Mouse (Mus musculus) MEL (cell line): ENCODE measurements around the gene Ghr. TPM values are rescaled to one million over a fixed set of nuclear protein-coding genes. Genes with fewer than 3 reads are reported as not detected.

ENCODE experiments used
- DNase-seq: peaks from one replicate; pipeline ENCODE4 v3.0.0; 2011; ENCODE audit warnings: low read depth, low spot score
- H3K27ac ChIP-seq: 2 replicates; pipeline ENCODE4 v1.5.1; 2012; ENCODE audit warnings: low read depth, mild to moderate bottlenecking, control low read depth, low read length, moderate library complexity; ENCODE audit not compliant: control insufficient read depth
- H3K27me3 ChIP-seq, 2 experiments: fragments of 150-350 bp in 1 of 2; sonication (generic) in 1 of 2; 2 replicates each; pipeline ENCODE4 v1.6.1; 2012; ENCODE audit warnings: low read length in 2 of 2, mild to moderate bottlenecking in 2 of 2, improper control_type of control experiment in 1 of 2, moderate library complexity in 1 of 2; ENCODE audit not compliant: insufficient read depth in 2 of 2, control insufficient read depth in 1 of 2
- H3K36me3 ChIP-seq, 2 experiments: 2 replicates each; pipeline ENCODE4 v1.6.1; 2012 to 2014; ENCODE audit warnings: low read length in 2 of 2, improper control_type of control experiment in 1 of 2, inconsistent platforms in 1 of 2, mild to moderate bottlenecking in 1 of 2; ENCODE audit not compliant: insufficient read depth in 2 of 2, control insufficient read depth in 1 of 2
- H3K4me1 ChIP-seq, 2 experiments: fragments of 150-350 bp in 1 of 2; sonication (generic) in 1 of 2; 2 replicates each; pipeline ENCODE4 v1.6.1; 2012; ENCODE audit warnings: low read length in 2 of 2, improper control_type of control experiment in 1 of 2, mild to moderate bottlenecking in 1 of 2; ENCODE audit not compliant: insufficient read depth in 2 of 2, control insufficient read depth in 1 of 2
- H3K4me3 ChIP-seq, 2 experiments: fragments of 150-350 bp in 1 of 2; sonication (generic) in 1 of 2; 2 replicates each; pipeline ENCODE4 v1.5.1; 2012; ENCODE audit warnings: low read depth in 2 of 2, low read length in 2 of 2, mild to moderate bottlenecking in 2 of 2, moderate library complexity in 2 of 2, control low read depth in 1 of 2, improper control_type of control experiment in 1 of 2; ENCODE audit not compliant: control insufficient read depth in 1 of 2, insufficient read depth in 1 of 2
- H3K79me2 ChIP-seq: 2 replicates; pipeline ENCODE4 v1.6.1; 2012; ENCODE audit warnings: mild to moderate bottlenecking, low read length, moderate library complexity; ENCODE audit not compliant: control insufficient read depth, poor library complexity, insufficient read depth
- H3K9ac ChIP-seq: 2 replicates; pipeline ENCODE4 v1.6.1; 2012; ENCODE audit warnings: low read depth, mild to moderate bottlenecking, control low read depth, low read length, moderate library complexity; ENCODE audit not compliant: control insufficient read depth, poor library complexity, severe bottlenecking
- H3K9me3 ChIP-seq: fragments of 150-350 bp; sonication (generic); replicated peaks from 2 replicates; pipeline ENCODE4 v1.6.1; 2012; ENCODE audit warnings: mild to moderate bottlenecking, low read length, improper control_type of control experiment, moderate library complexity; ENCODE audit not compliant: insufficient read depth
- CHD1 ChIP-seq: IDR thresholded peaks from 2 replicates; pipeline ENCODE4 v1.6.1; 2012; ENCODE audit warnings: low read depth, mild to moderate bottlenecking, inconsistent platforms, low read length, improper control_type of control experiment
- CHD2 ChIP-seq: IDR thresholded peaks from 2 replicates; pipeline ENCODE4 v1.6.1; 2011; ENCODE audit warnings: low read length, improper control_type of control experiment
- CTCF ChIP-seq, 3 experiments: IDR thresholded peaks in 2 of 3; conservative IDR thresholded peaks in 1 of 3; 2 replicates each; pipeline ENCODE4 v1.5.1; 2011 to 2012; ENCODE audit warnings: low read length in 3 of 3, low read depth in 2 of 3, mild to moderate bottlenecking in 2 of 3, improper control_type of control experiment in 1 of 3, inconsistent platforms in 1 of 3, mixed read lengths in 1 of 3, moderate library complexity in 1 of 3; ENCODE audit not compliant: control insufficient read depth in 1 of 3, insufficient read depth in 1 of 3, poor library complexity in 1 of 3, severe bottlenecking in 1 of 3
- KAT2A ChIP-seq: conservative IDR thresholded peaks from 2 replicates; pipeline ENCODE4 v1.6.1; 2012; ENCODE audit warnings: low read depth, low read length, improper control_type of control experiment, inconsistent platforms
- MAFK ChIP-seq: IDR thresholded peaks from 2 replicates; pipeline ENCODE4 v1.6.1; 2011; ENCODE audit warnings: low read depth, mild to moderate bottlenecking, low read length, improper control_type of control experiment, borderline replicate concordance
- MAX ChIP-seq: IDR thresholded peaks from 2 replicates; pipeline ENCODE4 v1.6.1; 2011; ENCODE audit warnings: low read length, improper control_type of control experiment
- MXI1 ChIP-seq: IDR thresholded peaks from 2 replicates; pipeline ENCODE4 v1.6.1; 2011; ENCODE audit warnings: mild to moderate bottlenecking, low read depth, low read length, improper control_type of control experiment
- MYC ChIP-seq: IDR thresholded peaks from 2 replicates; pipeline ENCODE4 v1.6.1; 2011; ENCODE audit warnings: low read depth, mild to moderate bottlenecking, low read length, improper control_type of control experiment, moderate library complexity
- NELFE ChIP-seq: IDR thresholded peaks from 2 replicates; pipeline ENCODE4 v1.6.1; 2011; ENCODE audit warnings: low read depth, low read length, improper control_type of control experiment
- POLR2AphosphoS2 ChIP-seq: IDR thresholded peaks from 2 replicates; pipeline ENCODE4 v1.6.1; 2011; ENCODE audit warnings: low read length, improper control_type of control experiment
- RCOR1 ChIP-seq: IDR thresholded peaks from 2 replicates; pipeline ENCODE4 v1.6.1; 2012; ENCODE audit warnings: low read depth, mild to moderate bottlenecking, inconsistent platforms, low read length, improper control_type of control experiment
- TBP ChIP-seq: IDR thresholded peaks from 2 replicates; pipeline ENCODE4 v1.8.0; 2011; ENCODE audit warnings: low read depth, low read length, improper control_type of control experiment
- TCF12 ChIP-seq: IDR thresholded peaks from 2 replicates; pipeline ENCODE4 v1.6.1; 2014; ENCODE audit warnings: low read depth, mild to moderate bottlenecking, inconsistent platforms, low read length, improper control_type of control experiment, moderate library complexity
- UBTF ChIP-seq: IDR thresholded peaks from 2 replicates; pipeline ENCODE4 v1.6.1; 2012; ENCODE audit warnings: low read depth, mild to moderate bottlenecking, inconsistent platforms, low read length, improper control_type of control experiment, moderate library complexity, borderline replicate concordance; ENCODE audit not compliant: insufficient read depth
- ZKSCAN1 ChIP-seq: IDR thresholded peaks from 2 replicates; pipeline ENCODE4 v1.6.1; 2012; ENCODE audit warnings: low read depth, mild to moderate bottlenecking, inconsistent platforms, low read length, improper control_type of control experiment, moderate library complexity
- ZNF384 ChIP-seq: IDR thresholded peaks from 2 replicates; pipeline ENCODE4 v1.6.1; 2012; ENCODE audit warnings: low read depth, mild to moderate bottlenecking, inconsistent platforms, low read length, improper control_type of control experiment
- polyA plus RNA-seq, 2 experiments: library from polyadenylated mRNA; stranded (reverse) in 1 of 2; unstranded in 1 of 2; fragments of >175 nt in 1 of 2; fragments of >200 nt in 1 of 2; gene quantifications; 2 replicates each; pipeline versions ENCODE4 v1.2.1 to v1.2.4; 2012; ENCODE audit warnings: low replicate concordance in 2 of 2, low read depth in 1 of 2; ENCODE audit not compliant: insufficient read length in 2 of 2, insufficient read depth in 1 of 2, missing spikeins in 1 of 2
- total RNA-seq: library from RNA; depleted of rRNA; stranded (reverse); fragments of 300-350 nt; gene quantifications from 2 replicates; pipeline ENCODE4 v1.2.3, GENCODE M21; 2012

The Ghr gene
- total and polyA plus RNA-seq, 3 experiments = 0.07 TPM; not detected in 2

DNA sequence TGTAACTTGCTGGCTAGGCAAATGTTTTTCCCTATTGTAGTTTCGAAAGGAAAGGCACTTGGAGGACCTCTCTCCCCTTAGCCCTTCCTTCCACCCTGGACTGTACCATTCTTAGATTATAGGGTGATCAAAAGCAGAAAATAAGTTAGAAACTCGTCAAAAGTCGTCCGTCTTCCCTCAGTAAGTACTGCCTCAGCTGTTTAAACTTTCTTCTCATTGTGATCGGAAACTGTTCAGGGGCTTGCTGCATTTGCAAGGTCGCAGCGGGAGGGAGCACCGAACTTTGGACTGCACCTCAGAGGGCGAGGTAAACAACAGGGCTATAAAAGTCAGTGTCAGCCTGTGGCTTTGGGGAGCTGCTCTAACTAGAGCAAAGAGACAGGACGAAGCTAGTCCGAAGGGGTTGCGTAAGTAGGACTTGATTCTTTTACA is 312.6 kb downstream of the Ghr start:
- no peaks in the 10 kb centered on the region for H3K79me2 ChIP-seq
- DNase-seq = peak; percentile 41
- no peak overlapping the region for H3K27ac ChIP-seq
- no peaks in the 10 kb centered on the region for H3K27me3 ChIP-seq
- no peaks in the 10 kb centered on the region for H3K9me3 ChIP-seq
- H3K4me1 ChIP-seq = no peaks in the 10 kb centered on the region
- H3K36me3 ChIP-seq = no peaks in the 10 kb centered on the region
- no peak overlapping the region for H3K9ac ChIP-seq
- H3K4me3 ChIP-seq = peak overlapping the region in 1 of 2 experiments; percentile 32; a peak in 1 of 4 replicates
- 0 out of 2 replicates have a peak, but pooled peaks have one; percentile 50 for TF ChIP-seq CHD1
- TF ChIP-seq POLR2AphosphoS2 = no peak
- no peak for TF ChIP-seq MAX
- no peak for TF ChIP-seq MYC
- TF ChIP-seq KAT2A = no peak

DNA sequence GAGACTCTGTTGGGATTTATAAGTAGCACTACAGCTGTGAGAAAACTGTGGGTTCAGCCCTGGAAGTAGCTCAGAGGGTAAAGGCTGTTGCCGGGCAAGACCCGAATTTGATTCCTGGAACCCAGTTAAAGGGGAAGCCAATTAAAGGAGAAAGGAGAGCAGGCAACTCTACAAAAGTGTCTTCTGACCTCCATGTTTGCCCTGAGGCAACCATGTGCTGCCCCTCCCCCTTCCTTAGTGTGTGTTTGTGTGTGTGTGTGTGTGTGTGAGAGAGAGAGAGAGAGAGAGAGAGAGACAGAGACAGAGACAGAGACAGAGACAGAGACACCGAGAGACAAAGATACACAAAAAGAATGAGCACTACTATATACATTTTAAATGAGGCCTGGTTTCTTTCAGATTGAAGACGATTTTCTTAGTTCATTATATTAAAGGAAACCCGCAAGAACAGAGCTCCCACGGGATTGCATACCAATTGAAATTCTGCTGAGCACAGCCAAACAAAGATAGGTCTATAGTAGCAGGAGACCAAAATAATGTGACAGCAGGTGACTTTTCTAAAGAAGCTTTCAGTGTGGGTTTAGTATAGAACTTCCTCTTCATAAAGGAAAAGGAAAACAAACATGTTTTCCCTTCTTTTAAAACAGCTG is 313.2 kb downstream of the Ghr start:
- H3K27ac ChIP-seq = no peak overlapping the region
- H3K4me3 ChIP-seq = no peak overlapping the region
- no peak overlapping the region for H3K9ac ChIP-seq
- no peaks in the 10 kb centered on the region for H3K79me2 ChIP-seq
- no peak for DNase-seq
- no peaks in the 10 kb centered on the region for H3K36me3 ChIP-seq
- TF ChIP-seq UBTF (no peak), KAT2A (no peak), ZNF384 (no peak), CHD2 (no peak), RCOR1 (no peak), POLR2AphosphoS2 (no peak), CTCF (IDR thresholded peaks at IDR 0.05 in 2 of 3, conservative IDR thresholded peaks at IDR 0.05 in 1 of 3; ENCODE audit: control insufficient read depth in 1 of 3, insufficient read depth in 1 of 3, low read depth in 2 of 3, low read length in 3 of 3, poor library complexity in 1 of 3, severe bottlenecking in 1 of 3) (no peak), TCF12 (no peak)
- no peaks in the 10 kb centered on the region for H3K4me1 ChIP-seq
- H3K27me3 ChIP-seq = no peaks in the 10 kb centered on the region
- no peaks in the 10 kb centered on the region for H3K9me3 ChIP-seq

DNA sequence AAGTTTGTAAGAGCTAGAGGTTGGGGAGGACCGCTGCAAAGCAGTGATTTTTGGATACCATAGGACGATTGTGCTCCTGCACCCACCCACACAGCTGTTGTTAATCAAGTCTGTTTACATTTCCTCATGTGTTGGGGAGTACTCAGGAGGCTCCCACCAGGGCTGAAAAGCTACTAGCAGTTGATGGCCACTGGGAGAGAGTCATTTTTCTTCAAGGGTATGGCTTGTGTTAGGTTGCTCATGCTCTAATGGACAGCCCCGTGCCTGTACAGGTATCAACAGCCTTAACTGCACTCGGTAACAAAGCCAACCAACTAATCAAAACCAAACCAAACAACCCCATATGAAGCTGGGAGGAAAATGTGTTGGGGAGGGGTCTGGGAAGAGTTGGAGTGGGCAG is 313.8 kb downstream of the Ghr start:
- no peak for DNase-seq
- no peaks in the 10 kb centered on the region for H3K36me3 ChIP-seq
- H3K4me3 ChIP-seq = no peak overlapping the region
- TF ChIP-seq NELFE (no peak), MAX (no peak), KAT2A (no peak), TBP (no peak), MAFK (no peak), CHD1 (no peak), ZKSCAN1 (no peak), MXI1 (no peak)
- no peaks in the 10 kb centered on the region for H3K79me2 ChIP-seq
- H3K9me3 ChIP-seq = no peaks in the 10 kb centered on the region
- no peak overlapping the region for H3K9ac ChIP-seq
- H3K4me1 ChIP-seq = no peaks in the 10 kb centered on the region
- no peak overlapping the region for H3K27ac ChIP-seq
- H3K27me3 ChIP-seq = no peaks in the 10 kb centered on the region
